In genomic region chr12:3842843-3843242, GRCm38 (mm10) we compare ENCODE assay signal across 10 mouse cellular contexts. TPM values are rescaled to one million over a fixed set of nuclear protein-coding genes. Genes with fewer than 3 reads are reported as not detected.
DNase-seq lines count a peak whose midpoint lies in the region; ATAC-seq and TF ChIP-seq lines count a peak whose summit lies in the region.
"Had no signal": no experiment of that assay in that cellular context is flagged by ENCODE, and none has a peak within 500 bp of the region (broad histone marks: within the 10 kb centered on the region; RNA-seq: fewer than 3 reads in every experiment).

No protein-coding gene starts in this region.

- ATAC-seq in midbrain, embryonic 11.5 days (ENCODE audit: low FRiP score): 0 out of 2 replicates have a peak, but pooled peaks have one; percentile 9
- no peak for ATAC-seq in inflammation-experienced regulatory T-cells, adult 6 months

- no peak; the same call in 1 of the 2 replicates for TF ChIP-seq CTCF in lung, adult 2 months (IDR thresholded peaks at IDR 0.05; ENCODE audit: insufficient read depth, low read length)

- no peak for TF ChIP-seq POLR2A in lung, adult 2 months (IDR thresholded peaks at IDR 0.05; ENCODE audit: borderline replicate concordance, extremely low read depth, low read depth, low read length)

- peaks cover 50% of the 10 kb centered on the region for H3K4me1 ChIP-seq in heart, embryonic 10.5 days
- H3K4me1 ChIP-seq in hindbrain, embryonic 10.5 days (replicated peaks): peaks cover 22% of the 10 kb centered on the region
- peaks cover 13% of the 10 kb centered on the region for H3K4me1 ChIP-seq in midbrain, embryonic 11.5 days (ENCODE audit: control insufficient read depth, insufficient read depth, low read length)
- peaks cover 4% of the 10 kb centered on the region; the same call in 1 of the 2 replicates for H3K4me1 ChIP-seq in lung, adult 2 months (ENCODE audit: control insufficient read depth, insufficient read depth, low read length)

- H3K4me3 ChIP-seq in heart, embryonic 10.5 days: no peak overlapping the region
- no peak overlapping the region for H3K4me3 ChIP-seq in hindbrain, embryonic 10.5 days
- H3K4me3 ChIP-seq in midbrain, embryonic 11.5 days (ENCODE audit: low read depth, low read length): no peak overlapping the region
- H3K4me3 ChIP-seq in lung, adult 2 months (replicated peaks; ENCODE audit: extremely low read depth, low read depth, low read length): no peak overlapping the region

- H3K27ac ChIP-seq in heart, embryonic 10.5 days: peak overlapping the region; percentile 65
- H3K27ac ChIP-seq in hindbrain, embryonic 10.5 days: peak overlapping the region; percentile 31
- H3K27ac ChIP-seq in midbrain, embryonic 11.5 days (ENCODE audit: low read depth, low read length): peak overlapping the region; percentile 26; the same call in 1 of the 2 replicates

- 0 out of 2 replicates have a peak overlapping the region, but pooled peaks have one; percentile 21 for H3K9ac ChIP-seq in midbrain, embryonic 11.5 days (ENCODE audit: low read length)

- H3K9me3 ChIP-seq in heart, embryonic 10.5 days: no peaks in the 10 kb centered on the region
- no peaks in the 10 kb centered on the region for H3K9me3 ChIP-seq in hindbrain, embryonic 10.5 days
- no peaks in the 10 kb centered on the region for H3K9me3 ChIP-seq in midbrain, embryonic 11.5 days (ENCODE audit: control insufficient read depth, low read length)

- no peak for DNase-seq in heart, embryonic 10.5 days (ENCODE audit: low spot score)
- no peak for DNase-seq in heart, adult 9 months (ENCODE audit: low spot score in 2 of 2)
- DNase-seq in ZHBTc4 (ENCODE audit: low read depth, low spot score): peak; percentile 46
- DNase-seq in hindbrain, embryonic 10.5 days (ENCODE audit: low spot score): peak; percentile 27
- peak; percentile 82 for DNase-seq in midbrain, embryonic 11.5 days (ENCODE audit: low spot score, missing footprints)
- no peak for DNase-seq in adrenal gland, adult 8-10 months
- no peak for DNase-seq in lung, adult 2 months
- DNase-seq: adrenal gland, postnatal 10 days; kidney, postnatal 25 days had no signal

- WGBS in heart, embryonic 10.5 days: 50% methylated on average over 6 of the region's 6 CpGs
- WGBS in hindbrain, embryonic 10.5 days: 54% methylated on average over 6 of the region's 6 CpGs
- WGBS in midbrain, embryonic 11.5 days: 48% methylated on average over 6 of the region's 6 CpGs
- 60% methylated on average over 6 of the region's 6 CpGs for WGBS in lung, adult 2 months

- peaks cover 53% of the 10 kb centered on the region for H3K36me3 ChIP-seq in heart, embryonic 10.5 days
- peaks cover 7% of the 10 kb centered on the region for H3K36me3 ChIP-seq in hindbrain, embryonic 10.5 days
- no peaks in the 10 kb centered on the region for H3K36me3 ChIP-seq in midbrain, embryonic 11.5 days (ENCODE audit: control insufficient read depth, insufficient read depth, low read length)

- no peaks in the 10 kb centered on the region for H3K27me3 ChIP-seq in heart, embryonic 10.5 days (ENCODE audit: insufficient read depth, poor library complexity, severe bottlenecking)
- peaks cover 32% of the 10 kb centered on the region for H3K27me3 ChIP-seq in hindbrain, embryonic 10.5 days (ENCODE audit: insufficient read depth, poor library complexity, severe bottlenecking)
- H3K27me3 ChIP-seq in midbrain, embryonic 11.5 days (ENCODE audit: control insufficient read depth, insufficient read depth, low read length): no peaks in the 10 kb centered on the region

- no peak overlapping the region for H3K4me2 ChIP-seq in midbrain, embryonic 11.5 days

RNA-seq across cellular contexts. Expression of gene Dnmt3a, which starts 37.0 kb away (rescaled TPM):
- 148 and 154 TPM in 2 replicates for polyA plus RNA-seq in heart, embryonic 10.5 days (2016; fragmentation: Nextera tagmentation; extraction: Ambion mirVana)
- polyA plus RNA-seq in hindbrain, embryonic 10.5 days (2016; fragmentation: Nextera tagmentation; extraction: Ambion mirVana): 114 and 127 TPM in 2 replicates
- polyA plus RNA-seq in midbrain, embryonic 11.5 days (2014; fragmentation: Nextera tagmentation; extraction: Ambion mirVana): 49.6 and 56.5 TPM in 2 replicates
- polyA plus RNA-seq in inflammation-experienced regulatory T-cells, adult 6 months (2017; shearing (Covaris generic)): 10 to 100 TPM; 16.8 to 25.5 (median 23.8) TPM
- 10 to 100 TPM; 35.5 to 81.6 (median 56.9) TPM for total RNA-seq in adrenal gland, adult 8-10 months (2022)
- 14.6 and 14.7 TPM in 2 replicates for polyA plus RNA-seq in lung, adult 2 months (2012; rRNA removed)

Comparison
In these comparisons a context has a peak if more than half of its experiments do, and no peak if none do; other contexts are left out.
1. DNase-seq: peak in ZHBTc4 (single experiment), hindbrain, embryonic 10.5 days (single experiment) and midbrain, embryonic 11.5 days (single experiment); none in heart, embryonic 10.5 days (single experiment), heart, adult 9 months (0 of 2), adrenal gland, adult 8-10 months (single experiment) and lung, adult 2 months (single experiment).
2. Peak in every context shown above with its lines, with median percentiles within 50 percentile points of each other: H3K27ac ChIP-seq.